Mouse (Mus musculus) stomach, postnatal 0 days (tissue): ENCODE measurements around the gene Tipin.

Experiments
- CTCF ChIP-seq: IDR thresholded peaks from 2 replicates; pipeline ENCODE4 v1.5.1; 2016; ENCODE audit warnings: antibody characterized with exemption, low read depth, mild to moderate bottlenecking, moderate library complexity
- EP300 ChIP-seq: optimal IDR thresholded peaks from 2 replicates; pipeline ENCODE3; 2016; ENCODE audit warnings: antibody characterized with exemption

GRCm38 (mm10) chr9:64252591-64253020, 28.8 kb upstream of the Tipin start:
- TF ChIP-seq CTCF: no peak
- no peak for TF ChIP-seq EP300
